Mouse (Mus musculus): ENCODE data around the gene Gpr152. TPM values are rescaled to one million over a fixed set of nuclear protein-coding genes. Genes with fewer than 3 reads are reported as not detected.

Gene Gpr152
- total RNA-seq, 2 experiments from 2014 or later = not detected

DNA sequence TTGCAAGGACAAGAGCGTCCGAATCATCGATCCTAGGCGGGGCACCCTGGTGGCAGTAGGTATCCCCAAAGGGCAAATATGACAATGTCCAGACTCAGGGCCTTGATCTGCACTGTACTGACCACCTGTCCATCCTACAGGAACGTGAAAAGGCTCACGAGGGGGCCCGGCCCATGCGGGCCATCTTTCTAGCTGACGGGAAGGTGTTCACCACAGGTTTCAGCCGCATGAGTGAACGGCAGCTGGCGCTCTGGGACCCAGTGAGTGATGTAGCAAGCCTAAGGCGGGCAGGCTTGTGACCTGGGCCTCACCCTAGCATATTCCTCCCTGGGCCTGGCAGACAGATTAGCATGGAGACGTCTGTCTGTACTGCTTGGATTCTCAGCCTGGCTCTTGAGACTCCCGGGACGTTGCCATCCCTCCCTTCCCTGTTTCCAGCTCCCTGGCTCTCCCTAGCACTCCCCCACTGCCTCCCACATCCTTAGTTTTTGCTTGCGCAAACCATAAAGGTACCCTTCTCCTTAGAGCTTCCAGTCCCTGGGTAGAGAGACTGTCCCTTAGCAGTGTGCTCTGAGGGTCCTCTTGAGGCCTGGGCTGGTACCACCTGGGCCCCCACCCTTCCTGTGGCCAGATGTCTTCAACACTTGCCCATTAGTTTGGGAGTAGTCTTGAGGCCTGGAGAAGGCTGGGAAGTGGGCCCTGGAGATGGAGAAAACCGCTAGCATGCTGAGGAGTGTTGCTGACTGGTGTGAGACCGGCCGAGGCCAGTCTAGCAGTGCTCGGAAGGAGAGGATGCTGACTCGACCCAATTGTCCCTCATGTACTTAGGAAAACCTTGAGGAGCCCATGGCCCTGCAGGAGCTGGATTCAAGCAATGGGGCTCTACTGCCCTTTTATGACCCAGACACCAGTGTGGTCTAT is 11.2 kb downstream of the Gpr152 start:
- DNase-seq = no peak

DNA sequence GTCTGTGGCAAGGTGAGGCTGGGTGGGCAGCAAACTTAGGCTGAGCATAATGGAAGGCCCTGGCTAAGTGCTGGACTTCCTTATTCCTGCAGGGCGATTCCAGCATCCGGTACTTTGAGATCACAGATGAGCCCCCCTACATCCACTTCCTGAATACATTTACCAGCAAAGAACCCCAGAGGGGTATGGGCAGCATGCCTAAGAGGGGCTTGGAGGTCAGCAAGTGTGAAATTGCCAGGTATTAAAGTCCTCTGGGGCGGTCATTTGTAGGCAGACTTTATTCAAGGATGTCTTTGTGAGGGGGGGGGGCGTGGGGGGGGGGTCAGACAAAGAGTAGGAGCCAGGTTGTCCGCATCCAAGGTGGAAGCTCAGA is 11.9 kb downstream of the Gpr152 start:
- DNase-seq = no peak

DNA sequence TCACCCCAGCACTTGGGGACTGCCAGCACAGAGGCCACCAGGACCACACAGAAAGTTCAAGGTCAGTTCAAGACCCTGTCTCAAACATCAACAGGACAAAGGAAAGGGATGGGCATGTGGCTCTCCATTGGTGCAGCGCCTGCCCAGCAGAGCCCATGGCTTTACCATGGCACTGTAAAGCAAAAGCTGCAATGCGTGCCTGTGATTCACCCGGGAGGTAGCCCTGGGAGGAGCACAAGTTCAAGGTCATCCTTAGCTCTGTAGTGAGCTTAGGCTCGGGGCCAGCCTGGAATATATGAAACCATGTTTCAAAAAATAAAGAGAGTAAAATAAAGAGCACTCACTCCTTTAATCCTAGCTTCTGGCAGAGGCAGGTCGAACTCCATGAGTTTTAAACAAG is 12.3 kb downstream of the Gpr152 start:
- no peak for DNase-seq

DNA sequence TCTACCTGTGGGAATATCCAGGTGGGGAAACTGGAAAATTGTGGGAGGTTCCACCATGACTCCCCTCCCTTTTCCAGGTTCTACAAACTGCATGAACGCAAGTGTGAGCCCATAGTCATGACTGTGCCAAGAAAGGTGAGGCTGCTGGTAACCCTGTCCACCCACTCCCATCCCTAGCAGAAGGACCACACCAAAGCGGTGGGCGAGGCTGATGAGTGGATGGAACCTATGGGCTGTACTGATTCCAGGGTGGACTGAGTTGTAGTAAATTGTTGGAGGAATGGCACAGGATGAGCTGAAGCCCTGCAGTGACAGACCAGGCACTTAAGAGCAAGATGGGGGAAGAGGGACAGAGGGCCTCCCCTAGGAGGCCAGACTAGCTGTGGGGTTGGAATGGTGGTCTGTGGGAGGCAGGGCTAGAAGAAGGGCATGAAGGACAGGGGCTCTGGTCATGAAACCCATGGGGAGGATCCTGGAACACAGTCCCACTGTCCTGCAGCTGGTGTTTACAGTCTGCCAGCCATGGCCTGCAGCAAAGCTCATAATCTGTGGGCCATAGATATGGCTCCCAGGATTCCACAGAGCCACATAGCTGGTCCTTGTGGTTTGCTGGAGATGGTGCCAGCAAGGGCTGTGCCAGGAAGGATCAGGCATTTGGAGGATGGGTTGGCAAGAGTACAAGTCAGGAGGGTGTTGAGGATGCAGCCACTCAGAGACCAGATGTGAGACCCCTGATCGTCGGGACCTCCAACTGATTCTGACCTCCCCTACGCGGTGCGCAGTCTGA is 13.1 kb downstream of the Gpr152 start:
- DNase-seq = no peak

DNA sequence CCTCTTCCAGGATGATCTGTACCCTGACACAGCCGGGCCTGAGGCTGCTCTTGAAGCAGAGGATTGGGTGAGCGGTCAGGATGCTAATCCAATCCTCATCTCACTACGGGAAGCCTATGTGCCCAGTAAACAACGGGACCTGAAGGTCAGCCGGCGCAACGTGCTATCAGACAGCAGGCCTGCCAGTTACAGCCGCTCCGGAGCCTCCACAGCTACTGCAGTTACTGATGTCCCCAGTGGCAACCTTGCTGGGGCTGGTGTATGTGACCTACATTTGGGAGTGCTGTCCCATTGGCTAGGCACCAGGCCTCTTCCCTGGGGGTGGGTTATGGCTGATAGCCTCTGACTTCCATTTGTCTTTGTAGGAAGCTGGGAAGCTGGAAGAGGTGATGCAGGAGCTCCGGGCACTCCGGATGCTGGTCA is 13.7 kb downstream of the Gpr152 start, which contains the start of gene Ptprcap:
Ptprcap (plus strand) TSS at position 373 of the 423 bp plus-strand sequence.
- no peak for DNase-seq

DNA sequence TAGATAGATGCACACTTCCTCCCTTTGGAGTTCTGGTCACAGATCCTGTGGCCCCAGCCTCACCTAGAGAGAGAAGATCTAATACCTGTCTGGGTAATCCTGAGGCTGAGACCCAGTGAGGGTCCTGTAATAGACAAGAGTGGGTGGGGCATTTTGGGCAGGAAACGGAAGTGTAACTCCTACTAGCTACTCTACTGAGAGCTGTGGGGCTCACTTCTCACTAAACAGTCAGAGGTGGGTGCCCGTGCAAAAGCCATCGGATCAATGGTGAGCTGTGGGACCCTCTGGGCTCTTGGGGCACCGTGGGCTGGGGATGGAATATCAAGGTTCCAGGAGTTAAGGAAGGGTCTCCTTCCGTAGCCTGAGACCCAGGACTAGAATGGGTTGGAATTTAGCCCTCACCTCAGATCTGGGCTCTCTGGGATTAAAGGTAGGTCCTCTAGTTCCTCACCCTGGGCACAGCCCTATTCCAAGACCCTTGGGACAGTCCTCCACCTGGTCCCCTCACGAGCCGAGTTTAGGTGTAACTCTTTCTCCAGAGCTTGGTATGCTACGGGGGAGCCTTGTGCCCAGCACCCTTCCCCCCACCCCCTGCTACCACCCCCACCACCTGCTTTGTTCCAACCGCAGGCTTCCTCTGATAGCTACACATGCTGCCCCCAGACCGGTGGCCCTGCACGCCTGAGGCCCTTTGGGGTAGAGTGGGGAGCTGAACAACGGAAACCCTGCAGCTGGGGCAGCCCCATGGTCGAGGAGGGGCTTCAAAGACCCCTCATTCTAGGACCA is 15.0 kb downstream of the Gpr152 start:
- no peak for DNase-seq

DNA sequence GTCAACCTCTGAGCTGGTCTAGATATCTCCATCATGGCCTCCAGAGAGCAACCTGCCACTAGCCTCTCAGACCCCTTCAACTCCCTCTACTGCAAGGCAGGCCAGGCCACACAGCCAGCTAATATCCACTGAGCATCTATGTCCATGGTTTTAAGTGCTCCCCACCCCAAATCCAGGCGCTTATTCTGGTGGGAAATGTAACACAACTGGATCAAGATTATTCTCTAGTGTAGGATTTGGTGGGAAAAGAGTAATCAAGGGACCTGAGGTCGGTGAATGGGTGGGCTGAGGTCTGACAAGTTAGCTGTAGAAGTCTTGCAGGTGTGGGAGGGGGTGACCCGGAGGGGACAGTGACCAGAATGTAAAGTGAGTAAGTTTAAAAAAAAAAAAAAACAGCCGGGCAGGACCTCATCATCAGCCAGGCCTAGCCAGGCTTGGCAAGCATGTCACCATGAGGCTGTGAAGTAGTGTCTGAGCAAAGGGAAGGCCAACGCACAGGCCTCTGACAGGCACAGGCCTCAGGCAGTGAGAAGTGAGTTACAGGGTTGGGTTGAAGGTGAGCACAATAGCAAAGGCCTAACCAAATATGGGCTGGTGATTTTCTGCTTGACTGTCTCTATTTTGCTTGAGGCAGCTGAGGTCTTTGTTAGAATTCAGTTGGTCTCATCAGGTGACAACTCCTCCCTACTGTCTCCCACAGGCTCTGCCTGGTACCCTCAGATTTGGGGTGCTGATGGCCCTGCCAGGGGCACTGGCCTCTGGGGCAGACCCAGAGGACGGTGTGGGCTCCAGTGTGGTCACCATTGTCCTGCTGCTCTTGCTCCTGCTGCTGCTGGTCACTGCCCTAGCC is 15.9 kb downstream of the Gpr152 start:
- DNase-seq = no peak

DNA sequence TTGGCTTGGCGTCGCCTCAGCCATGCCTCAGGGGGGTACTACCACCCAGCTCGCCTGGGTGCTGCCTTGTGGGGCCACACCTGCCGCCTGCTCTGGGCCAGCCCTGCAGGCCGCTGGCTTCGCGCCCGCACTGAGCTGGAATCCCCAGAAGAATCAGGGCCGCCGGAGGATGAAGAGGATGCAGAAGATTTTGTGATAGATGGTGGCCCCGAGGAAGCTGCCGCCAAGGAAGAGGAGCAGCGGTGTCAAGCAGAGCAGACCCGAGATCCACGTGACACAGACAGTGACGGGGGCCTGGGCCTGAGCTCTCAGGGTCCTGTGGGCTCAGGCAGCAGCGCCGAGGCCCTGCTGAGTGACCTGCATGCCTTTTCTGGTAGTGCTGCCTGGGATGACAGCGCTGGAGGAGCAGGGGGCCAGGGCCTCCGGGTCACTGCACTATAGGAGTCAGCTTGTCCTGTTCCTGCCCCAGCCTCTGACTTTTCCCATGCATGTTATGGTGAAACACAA is 16.5 kb downstream of the Gpr152 start:
- no peak for DNase-seq

DNA sequence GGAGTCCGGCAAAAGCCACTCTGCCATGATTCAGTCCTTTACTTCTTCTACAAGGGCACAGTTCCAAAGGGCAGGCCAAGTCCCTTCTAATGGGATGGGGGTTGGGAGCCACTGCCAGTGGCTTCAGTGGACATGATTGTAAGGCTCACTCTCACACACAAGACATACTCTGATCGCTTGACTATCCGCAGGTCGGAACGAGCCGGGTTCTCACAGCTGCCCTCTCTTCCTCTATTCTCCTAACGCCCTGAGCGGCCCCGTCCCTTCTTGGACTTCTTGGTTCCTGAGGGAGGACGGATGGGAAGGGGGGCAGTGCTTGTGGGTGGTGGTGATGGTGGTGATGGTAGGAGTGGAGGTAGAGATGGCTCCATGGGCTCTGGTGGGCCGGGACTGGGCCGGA is 17.2 kb downstream of the Gpr152 start:
- DNase-seq = no peak

DNA sequence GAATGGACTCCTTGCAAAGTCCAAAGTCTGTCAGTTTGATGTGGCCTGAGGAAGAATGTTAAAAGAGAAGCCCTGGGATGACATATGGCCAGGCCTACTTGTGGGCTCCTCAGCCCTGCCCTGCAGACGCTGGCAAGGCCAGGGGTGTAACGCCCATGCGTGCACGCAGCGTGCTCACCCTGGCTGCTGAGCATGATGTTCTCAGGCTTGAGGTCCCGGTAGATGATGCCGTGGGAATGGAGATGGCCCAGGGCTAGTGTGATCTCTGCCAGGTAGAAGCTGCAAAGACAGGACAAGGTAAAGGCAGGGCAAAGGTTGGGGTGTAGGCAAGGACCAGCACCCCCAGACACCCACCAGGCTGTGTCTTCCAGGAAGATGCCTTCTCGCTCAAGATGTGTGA is 19.5 kb downstream of the Gpr152 start:
- DNase-seq = no peak

DNA sequence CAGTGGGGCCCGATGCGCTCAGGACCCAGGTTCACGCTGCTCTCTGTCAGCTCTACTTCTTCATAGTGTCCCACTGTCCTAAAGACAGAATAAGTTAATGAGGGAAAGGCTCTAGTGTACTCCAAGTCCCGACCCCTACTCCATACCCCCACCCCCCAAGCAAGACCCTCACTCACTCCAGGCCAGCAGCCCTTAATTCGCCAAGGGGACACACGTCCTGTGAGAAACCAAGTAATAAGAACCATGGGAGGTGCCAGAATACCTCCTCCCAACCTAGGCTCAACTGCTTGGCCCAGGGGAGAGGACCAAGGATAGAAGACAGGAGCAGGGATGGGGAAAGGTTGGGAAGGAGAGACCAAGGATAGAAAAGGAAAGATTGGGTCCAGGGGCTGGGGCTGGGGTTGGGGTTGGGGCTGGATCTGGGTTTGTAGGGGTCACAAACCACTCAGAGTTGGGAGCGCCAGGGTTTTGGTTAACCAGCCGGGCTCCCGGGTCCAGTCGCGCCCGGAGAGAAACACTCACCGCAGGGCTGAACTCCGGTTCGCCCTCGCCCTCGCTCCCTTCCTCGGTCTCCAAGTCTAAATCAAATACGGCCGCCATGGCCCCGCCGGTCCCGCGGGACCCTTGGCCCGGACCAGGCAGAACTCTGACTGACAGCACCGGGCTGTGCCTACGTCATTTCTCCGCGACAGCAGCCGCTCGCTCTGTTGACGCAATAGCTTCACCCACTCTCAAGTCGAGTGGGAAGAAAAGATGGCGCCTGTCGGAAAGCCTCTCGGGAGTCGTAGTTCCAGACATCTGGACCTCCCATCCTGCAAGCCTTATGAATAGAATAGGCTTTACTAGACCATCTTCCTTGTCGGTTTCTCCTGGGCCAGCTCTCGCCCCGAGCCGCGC is 23.3 kb downstream of the Gpr152 start, which contains the start of gene Rps6kb2:
Rps6kb2 (minus strand) TSS at position 709 of the 897 bp plus-strand sequence.
- DNase-seq = peak; percentile 97

DNA sequence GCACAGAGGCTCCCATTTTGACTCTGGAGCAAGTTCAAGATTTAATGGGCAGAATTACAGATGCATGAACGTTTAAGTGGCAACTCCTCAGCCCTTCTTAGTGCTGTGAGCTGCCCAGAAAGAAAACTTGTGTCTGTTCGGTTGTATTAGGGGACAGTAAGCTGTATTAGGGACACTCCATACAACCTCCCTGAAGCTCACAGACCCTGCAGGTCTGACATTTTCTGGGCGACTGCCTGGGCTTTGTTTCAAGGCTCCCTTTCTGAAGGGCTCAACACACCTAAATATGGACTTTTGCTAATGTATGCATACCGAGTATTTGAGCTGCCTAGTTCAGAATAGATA is 23.9 kb downstream of the Gpr152 start:
- DNase-seq = no peak

DNA sequence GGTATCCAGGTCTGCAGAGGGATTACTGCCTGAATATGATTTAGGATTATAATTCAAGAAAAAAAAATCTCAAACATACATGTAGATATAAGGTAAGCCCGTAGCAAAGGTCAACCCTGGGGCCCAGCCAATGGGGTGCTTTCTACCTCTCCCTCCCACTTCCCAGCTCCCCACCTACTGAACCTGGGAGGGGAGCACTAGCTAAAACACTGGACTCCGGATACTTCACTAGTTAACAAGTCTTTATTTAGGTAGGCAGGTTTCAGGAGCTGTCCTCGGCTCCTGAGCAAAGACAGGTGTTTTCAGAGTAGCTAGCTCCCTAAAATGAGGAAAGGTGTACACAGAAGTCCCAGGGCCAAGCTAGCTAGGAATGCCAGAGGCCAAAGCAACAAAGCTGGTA is 24.5 kb downstream of the Gpr152 start:
- DNase-seq = no peak

DNA sequence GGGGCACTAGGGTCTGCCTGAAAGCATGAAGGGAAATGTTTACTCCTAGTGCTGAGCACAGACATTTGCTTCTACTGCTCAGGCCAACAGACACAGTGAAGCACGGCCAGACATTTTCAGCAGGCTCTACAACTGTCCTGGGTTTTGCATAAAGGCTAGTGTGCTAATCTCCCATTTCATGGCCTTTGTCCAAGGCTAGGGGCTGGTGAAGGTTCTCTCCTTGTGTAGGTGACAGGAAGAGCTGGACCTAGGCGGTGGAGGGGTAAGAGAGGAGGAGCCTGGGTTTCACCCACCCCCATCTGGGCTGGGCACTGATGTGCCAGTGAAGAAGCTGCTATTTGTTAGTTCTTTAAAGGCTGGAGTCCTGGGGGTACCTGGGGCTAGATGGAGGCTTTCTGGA is 25.1 kb downstream of the Gpr152 start:
- no peak for DNase-seq

DNA sequence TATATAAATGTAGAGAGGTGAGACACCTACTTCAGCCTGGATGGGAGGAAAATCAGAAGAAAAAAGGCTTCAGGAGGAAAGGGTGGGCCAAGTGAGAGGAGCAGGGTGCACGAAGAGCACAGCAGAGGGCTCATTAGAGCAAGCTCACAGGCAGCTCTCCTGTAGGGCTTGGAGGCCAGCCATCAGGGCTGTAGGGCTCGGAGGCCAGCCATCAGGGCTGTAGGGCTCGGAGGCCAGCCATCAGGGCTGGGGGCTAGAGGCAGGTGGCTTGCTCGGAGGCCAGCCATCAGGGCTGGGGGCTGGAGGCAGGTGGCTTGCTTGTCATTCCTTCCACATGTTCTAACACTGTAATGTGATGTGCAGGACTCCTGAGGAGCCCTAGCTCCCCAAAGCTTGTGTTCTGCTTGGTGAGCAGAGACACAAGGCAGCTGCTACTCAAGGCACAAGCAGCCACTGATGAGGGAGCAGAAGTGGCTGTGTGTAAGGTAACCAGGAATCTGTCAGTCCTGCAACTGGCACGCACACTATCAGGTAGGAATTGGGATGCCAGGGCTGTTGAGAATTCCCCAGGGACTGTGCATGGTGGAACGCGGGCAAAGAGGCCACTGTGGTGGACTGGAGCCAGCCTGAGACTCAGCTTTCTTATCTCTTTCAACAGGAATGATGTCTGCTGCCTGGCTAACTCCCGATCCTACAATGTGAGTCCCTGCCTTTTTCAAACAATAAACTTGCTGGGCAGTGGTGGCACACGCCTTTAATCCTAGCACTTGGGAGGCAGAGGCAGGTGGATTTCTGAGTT is 27.3 kb downstream of the Gpr152 start:
- no peak for DNase-seq

DNA sequence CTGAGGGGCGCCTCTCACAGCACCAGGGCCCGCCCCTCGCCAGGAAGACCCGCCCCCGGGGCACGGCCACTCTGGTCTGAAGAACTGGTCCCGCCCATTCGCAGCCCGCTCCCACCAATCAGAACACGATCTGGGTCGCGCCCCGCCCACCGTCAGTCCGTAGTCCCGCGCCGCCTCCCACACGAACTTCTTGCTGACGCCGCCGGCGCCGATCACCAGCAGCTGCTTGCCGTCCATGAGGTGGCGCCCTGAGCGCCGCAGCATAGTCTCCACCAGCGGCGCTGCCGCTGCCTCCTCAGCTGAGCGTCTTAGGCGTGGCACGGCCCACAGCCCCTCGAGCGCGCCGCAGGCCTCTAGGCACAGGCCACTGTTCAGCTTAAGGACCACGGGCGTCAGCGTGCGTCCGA is 29.8 kb downstream of the Gpr152 start:
- peak; percentile 99 for DNase-seq

DNA sequence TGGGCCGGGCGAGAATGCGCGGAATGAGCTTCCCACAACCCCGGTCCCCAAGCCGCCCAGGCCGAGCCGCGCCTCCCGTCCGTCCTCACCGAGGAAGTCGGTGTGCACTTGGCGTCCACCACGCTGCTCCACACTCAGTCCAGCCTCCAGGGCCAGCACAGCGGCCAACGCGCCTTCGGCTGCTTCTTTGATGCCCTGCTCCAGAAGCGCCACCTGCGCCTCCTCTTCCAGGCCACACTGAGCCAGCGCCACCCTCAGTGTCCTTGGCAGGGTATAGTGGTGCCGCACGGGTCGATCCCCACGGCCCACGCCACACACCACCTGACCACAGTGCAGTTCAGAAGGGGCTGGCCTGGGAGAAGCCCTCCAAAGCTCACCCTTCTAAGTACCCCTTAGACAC is 30.2 kb downstream of the Gpr152 start:
- DNase-seq = no peak

DNA sequence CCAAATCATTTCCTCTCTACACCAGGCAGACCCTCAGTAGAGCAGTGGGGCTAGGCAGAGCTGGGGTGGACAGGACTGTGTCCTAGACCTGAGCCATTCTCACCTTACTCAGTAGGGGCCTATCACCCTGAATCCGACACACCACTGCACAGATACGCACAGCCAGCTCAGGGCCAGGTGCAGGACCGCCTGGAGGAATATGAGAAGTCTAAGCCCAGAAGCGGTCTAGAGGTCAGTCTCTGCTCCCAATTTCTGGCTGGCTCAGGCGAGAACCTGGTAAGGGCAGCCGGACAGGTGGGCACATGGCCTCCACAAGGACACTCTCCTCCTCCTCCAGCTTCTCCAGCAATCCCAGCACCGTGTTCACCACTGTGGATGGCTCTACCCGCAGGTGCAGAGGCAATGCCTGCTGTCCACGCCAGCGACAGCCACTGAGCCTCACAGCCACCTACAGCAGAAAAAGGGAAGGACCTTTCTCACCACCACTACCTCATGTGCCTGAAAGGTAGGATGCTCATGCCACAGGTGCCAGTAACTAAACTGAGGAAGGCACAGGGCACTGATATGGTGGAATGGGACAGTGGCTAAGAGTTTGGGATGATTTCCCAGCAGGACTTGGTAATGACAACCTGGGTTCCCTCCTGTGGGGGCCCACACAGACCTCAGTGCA is 31.3 kb downstream of the Gpr152 start:
- DNase-seq = no peak
